Comparison of ENCODE assay signal across 9 mouse cellular contexts in the genomic region with DNA sequence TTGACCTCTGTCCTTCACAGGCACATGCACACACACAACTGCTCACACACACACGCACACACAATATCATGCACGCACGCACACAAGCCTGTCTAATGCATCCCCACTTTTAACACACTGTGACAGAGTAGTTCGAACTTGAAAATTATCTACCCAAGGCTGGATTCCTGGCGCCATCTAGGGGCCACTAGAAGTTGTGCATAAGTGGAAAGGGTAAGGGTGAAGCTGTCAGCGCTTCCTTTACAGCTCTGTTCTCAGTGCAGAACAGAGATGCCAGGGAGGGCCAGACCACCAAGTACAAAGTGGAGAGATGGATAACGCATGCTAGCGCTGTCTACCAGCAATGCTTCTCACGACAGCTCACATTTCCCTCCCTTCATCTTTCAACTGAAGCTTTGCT. TPM values are rescaled to one million over a fixed set of nuclear protein-coding genes. Genes with fewer than 3 reads are reported as not detected.
DNase-seq lines count a peak whose midpoint lies in the region; ATAC-seq and TF ChIP-seq lines count a peak whose summit lies in the region.
"Had no signal": no experiment of that assay in that cellular context is flagged by ENCODE, and none has a peak within 500 bp of the region (broad histone marks: within the 10 kb centered on the region; RNA-seq: fewer than 3 reads in every experiment).

No protein-coding gene starts in this region.

- H3K9me3 ChIP-seq in MEL (replicated peaks; ENCODE audit: insufficient read depth, low read length) = no peaks in the 10 kb centered on the region
- no peaks in the 10 kb centered on the region for H3K9me3 ChIP-seq in midbrain, embryonic 16.5 days (replicated peaks; ENCODE audit: control insufficient read depth, low read length, poor library complexity, severe bottlenecking)
- H3K9me3 ChIP-seq: embryonic facial prominence, embryonic 12.5 days had no signal

- H3K27ac ChIP-seq in MEL (ENCODE audit: control insufficient read depth, low read depth, low read length) = no peak overlapping the region
- H3K27ac ChIP-seq in midbrain, embryonic 16.5 days (ENCODE audit: low read length) = no peak overlapping the region
- H3K27ac ChIP-seq: embryonic facial prominence, embryonic 12.5 days had no signal

- peak; percentile 70 to 87 (median 74) for TF ChIP-seq CTCF in MEL (IDR thresholded peaks at IDR 0.05 in 2 of 3, conservative IDR thresholded peaks at IDR 0.05 in 1 of 3; ENCODE audit: control insufficient read depth in 1 of 3, insufficient read depth in 1 of 3, low read depth in 2 of 3, low read length in 3 of 3, poor library complexity in 1 of 3, severe bottlenecking in 1 of 3)

- intact Hi-C loops in heart, postnatal 14 days (cut with DNase I) = loop anchor here (5.0 kb wide), 1 partner anchor 356 kb away; no protein-coding TSS in a partner anchor

- TF ChIP-seq EP300 in MEL (IDR thresholded peaks at IDR 0.05; ENCODE audit: low read depth in 1 of 2, low read length in 2 of 2) = no peak

- H3K36me3 ChIP-seq in MEL (ENCODE audit: control insufficient read depth in 1 of 2, insufficient read depth in 2 of 2, low read length in 2 of 2) = no peaks in the 10 kb centered on the region
- H3K36me3 ChIP-seq in midbrain, embryonic 16.5 days (ENCODE audit: control insufficient read depth, insufficient read depth, low read length) = no peaks in the 10 kb centered on the region
- H3K36me3 ChIP-seq: embryonic facial prominence, embryonic 12.5 days had no signal

- H3K4me2 ChIP-seq in midbrain, embryonic 16.5 days (ENCODE audit: low read length) = no peak overlapping the region
- H3K4me2 ChIP-seq: embryonic facial prominence, embryonic 12.5 days had no signal

- no peak overlapping the region for H3K4me3 ChIP-seq in MEL (ENCODE audit: control insufficient read depth in 1 of 2, insufficient read depth in 1 of 2, low read depth in 2 of 2, low read length in 2 of 2)
- no peak overlapping the region for H3K4me3 ChIP-seq in midbrain, embryonic 16.5 days (ENCODE audit: low read depth, low read length)
- H3K4me3 ChIP-seq: embryonic facial prominence, embryonic 12.5 days had no signal

- no peaks in the 10 kb centered on the region for H3K27me3 ChIP-seq in MEL (ENCODE audit: control insufficient read depth in 1 of 2, insufficient read depth in 2 of 2, low read length in 2 of 2)
- peaks cover 3% of the 10 kb centered on the region; the same call in 1 of the 2 replicates for H3K27me3 ChIP-seq in midbrain, embryonic 16.5 days (ENCODE audit: control insufficient read depth, insufficient read depth, low read depth, low read length)
- H3K27me3 ChIP-seq: embryonic facial prominence, embryonic 12.5 days had no signal

- H3K4me1 ChIP-seq in MEL (ENCODE audit: control insufficient read depth in 1 of 2, insufficient read depth in 2 of 2, low read length in 2 of 2) = no peaks in the 10 kb centered on the region
- no peaks in the 10 kb centered on the region for H3K4me1 ChIP-seq in midbrain, embryonic 16.5 days (ENCODE audit: control insufficient read depth, insufficient read depth, low read length)
- H3K4me1 ChIP-seq: embryonic facial prominence, embryonic 12.5 days had no signal

- WGBS in midbrain, embryonic 16.5 days = 34% methylated on average over 9 of the region's 9 CpGs

- H3K9ac ChIP-seq in MEL (ENCODE audit: control insufficient read depth, low read depth, low read length, poor library complexity, severe bottlenecking) = no peak overlapping the region
- no peak overlapping the region for H3K9ac ChIP-seq in midbrain, embryonic 16.5 days (ENCODE audit: low read depth, low read length)
- H3K9ac ChIP-seq: embryonic facial prominence, embryonic 12.5 days had no signal

- DNase-seq in heart, postnatal 14 days = peak; percentile 41 to 60
- no peak for DNase-seq in heart, adult 9 months (ENCODE audit: low spot score in 2 of 2)
- DNase-seq in MEL (ENCODE audit: low read depth, low spot score) = peak; percentile 69
- DNase-seq in cerebellum, adult 8-10 months = peak; percentile 25
- peak; percentile 39 to 63 for DNase-seq in frontal cortex, postnatal 36 days (ENCODE audit: low spot score in 2 of 2)
- peak; percentile 52 to 65 for DNase-seq in left cerebral cortex, adult 18-20 months (ENCODE audit: low spot score in 2 of 2)
- peak; percentile 59 for DNase-seq in testis, postnatal 10 days (ENCODE audit: low spot score)

- peak; percentile 70 for ATAC-seq in midbrain, embryonic 16.5 days

- TF ChIP-seq POLR2A in MEL (IDR thresholded peaks at IDR 0.05; ENCODE audit: control insufficient read depth in 1 of 2, insufficient read depth in 1 of 2, low read depth in 1 of 2, low read length in 2 of 2, poor library complexity in 1 of 2) = no peak

- no peaks in the 10 kb centered on the region for H3K79me2 ChIP-seq in MEL (ENCODE audit: control insufficient read depth, insufficient read depth, low read length, poor library complexity)

- TF ChIP-seq RAD21 in MEL (IDR thresholded peaks at IDR 0.05; ENCODE audit: low read depth, low read length) = peak; percentile 85

TF ChIP-seq in MEL, 35 proteins besides CTCF, POLR2A, EP300 and RAD21:
- TF ChIP-seq SMC3 (IDR thresholded peaks at IDR 0.05; ENCODE audit: low read depth, low read length) (peak; percentile 77), ZNF384 (IDR thresholded peaks at IDR 0.05; ENCODE audit: low read depth, low read length) (no peak), MAX (IDR thresholded peaks at IDR 0.05; ENCODE audit: low read length) (no peak), USF2 (IDR thresholded peaks at IDR 0.05; ENCODE audit: borderline replicate concordance in 1 of 2, insufficient read depth in 1 of 2, low read depth in 1 of 2, low read length in 2 of 2) (no peak), POLR2AphosphoS5 (IDR thresholded peaks at IDR 0.05; ENCODE audit: borderline replicate concordance, low read depth, low read length) (no peak), ZC3H11A (IDR thresholded peaks at IDR 0.05; ENCODE audit: low read depth, low read length) (peak; percentile 62), ETS1 (IDR thresholded peaks at IDR 0.05; ENCODE audit: low read depth, low read length) (no peak), E2F4 (IDR thresholded peaks at IDR 0.05; ENCODE audit: borderline replicate concordance, low read depth, low read length) (no peak), ZMIZ1 (IDR thresholded peaks at IDR 0.05; ENCODE audit: low read depth, low read length) (no peak)

RNA-seq across cellular contexts. Expression of a gene that starts 45.6 kb away (rescaled TPM):
- 10 to 100 TPM; 19.1 to 20.8 TPM for total RNA-seq in heart, postnatal 14 days (2021)
- 13.3 and 14.4 TPM in 2 replicates for total RNA-seq in MEL (2012; rRNA removed)
- 10 to 100 TPM in 1 of 2 experiments, not detected in 1; 23.8 TPM for polyA plus RNA-seq in MEL (2012; ENCODE audit: insufficient read depth in 1 of 2, insufficient read length in 2 of 2, low read depth in 1 of 2, low replicate concordance in 2 of 2, missing spikeins in 1 of 2)
- total RNA-seq in left cerebral cortex, adult 18-20 months (2021) = 1 to 10 TPM; 2.3 to 3.4 TPM
- 1.1 and 1.2 TPM in 2 replicates for polyA plus RNA-seq in midbrain, embryonic 16.5 days (2015; fragmentation: Nextera tagmentation; extraction: Ambion mirVana)

Comparison
In these comparisons a context has a peak if more than half of its experiments do, and no peak if none do; other contexts are left out.
1. DNase-seq: peak in heart, postnatal 14 days (2 of 2), MEL (single experiment), cerebellum, adult 8-10 months (single experiment), frontal cortex, postnatal 36 days (2 of 2), left cerebral cortex, adult 18-20 months (2 of 2) and testis, postnatal 10 days (single experiment); none in heart, adult 9 months (0 of 2).